Mouse (Mus musculus): ENCODE measurements around the gene Ndufv2. TPM values are rescaled to one million over a fixed set of nuclear protein-coding genes. Genes with fewer than 3 reads are reported as not detected.

The Ndufv2 gene
- polyA plus RNA-seq, 1 experiment, result 59.2 TPM

Other genes starting within 250 kb of the Ndufv2 start
- 29.4 and 34.3 TPM in 2 replicates for gene Ralbp1, start 215.8 kb downstream of the Ndufv2 start, polyA plus RNA-seq (2012; rRNA removed)
- gene Twsg1, start 150.3 kb downstream of the Ndufv2 start, polyA plus RNA-seq (2012; rRNA removed), result 16.0 and 30.7 TPM in 2 replicates
- 3.2 and 4.4 TPM in 2 replicates for gene Ankrd12, start 24.5 kb downstream of the Ndufv2 start, polyA plus RNA-seq (2012; rRNA removed)
- 25.6 and 29.4 TPM in 2 replicates for gene Washc1, start 10.0 kb upstream of the Ndufv2 start, polyA plus RNA-seq (2012; rRNA removed)
- 5.6 and 7.1 TPM in 2 replicates for gene Ddx11, start 22.0 kb upstream of the Ndufv2 start, polyA plus RNA-seq (2012; rRNA removed)